Mouse (Mus musculus) limb, embryonic 14.5 days (tissue): ENCODE results near the gene Dot1l. TPM values are rescaled to one million over a fixed set of nuclear protein-coding genes. Genes with fewer than 3 reads are reported as not detected.

Experiments used
- ATAC-seq: fragments of 200-750 bp; cut with Nextera tagmentation; 2 replicates; pipeline ENCODE4 v1.8.0; 2017; ENCODE audit warnings: low read depth, moderate number of reproducible peaks, moderate TSS enrichment; ENCODE audit not compliant: low FRiP score
- DNase-seq: peaks from one replicate; pipeline ENCODE4 v3.0.0-alpha.2; 2015; ENCODE audit warnings: low spot score
- H3K27ac ChIP-seq: fragments of 300-500 bp; sonication (generic); replicated peaks from 2 replicates; pipeline ENCODE4 v1.5.1; 2014; ENCODE audit warnings: low read depth, mild to moderate bottlenecking, low read length, moderate library complexity, mixed read lengths
- H3K27me3 ChIP-seq: fragments of 300-500 bp; sonication (generic); 2 replicates; pipeline ENCODE4 v1.6.1; 2014; ENCODE audit warnings: low read length, mixed read lengths; ENCODE audit not compliant: control insufficient read depth, insufficient read depth
- H3K36me3 ChIP-seq: fragments of 300-500 bp; sonication (generic); 2 replicates; pipeline ENCODE4 v1.6.1; 2014; ENCODE audit warnings: mild to moderate bottlenecking, low read length, moderate library complexity, mixed read lengths; ENCODE audit not compliant: control insufficient read depth, insufficient read depth
- H3K4me1 ChIP-seq: fragments of 300-500 bp; sonication (generic); 2 replicates; pipeline ENCODE4 v1.6.1; 2014; ENCODE audit warnings: antibody characterized with exemption, low read length, mixed read lengths; ENCODE audit not compliant: control insufficient read depth, insufficient read depth
- H3K4me2 ChIP-seq: fragments of 300-500 bp; sonication (generic); replicated peaks from 2 replicates; pipeline ENCODE4 v1.6.1; 2014; ENCODE audit warnings: low read depth, mild to moderate bottlenecking, low read length, moderate library complexity; ENCODE audit not compliant: severe bottlenecking
- H3K4me3 ChIP-seq: fragments of 300-500 bp; sonication (generic); replicated peaks from 2 replicates; pipeline ENCODE4 v1.5.1; 2014; ENCODE audit warnings: low read length
- H3K9ac ChIP-seq: fragments of 300-500 bp; sonication (generic); 2 replicates; pipeline ENCODE4 v1.6.1; 2014; ENCODE audit warnings: mild to moderate bottlenecking, low read depth, low read length, moderate library complexity; ENCODE audit not compliant: severe bottlenecking
- H3K9me3 ChIP-seq: fragments of 300-500 bp; sonication (generic); 2 replicates; pipeline ENCODE4 v1.6.1; 2016; ENCODE audit warnings: low read length; ENCODE audit not compliant: control insufficient read depth
- POLR2A ChIP-seq: fragments of 200-500 bp; IDR thresholded peaks from 2 replicates; pipeline ENCODE4 v1.8.0; 2012; ENCODE audit warnings: inconsistent platforms, mild to moderate bottlenecking, moderate library complexity, borderline replicate concordance; ENCODE audit not compliant: insufficient read depth, insufficient read length; ENCODE audit errors: extremely low read depth
- WGBS: fragments of 180-500 bp; shearing (Covaris S2); extraction: QIAGEN DNeasy Blood & Tissue Kit; methylation state at CpG from one replicate; pipeline ENCODE4 v1.1.7; 2014; 5-methylcytosine and 5-hydroxymethylcytosine counted together
- polyA plus RNA-seq, 2 experiments: library from polyadenylated mRNA; depleted of rRNA in 1 of 2; stranded (reverse) in 1 of 2; unstranded in 1 of 2; fragments of >200 nt; fragmentation: Nextera tagmentation in 1 of 2; extraction: Ambion mirVana in 1 of 2; gene quantifications; 2 replicates each; pipeline versions ENCODE4 v1.2.1 to v1.2.3; 2012 to 2014

Dot1l gene
- polyA plus RNA-seq, 2 experiments: 22.7 to 55.1 TPM

- 44% methylated on average over 30 of the region's 30 CpGs for WGBS
- DNase-seq: no peak
- no peak overlapping the region for H3K27ac ChIP-seq
- no peak for TF ChIP-seq POLR2A
- no peak for ATAC-seq
- H3K4me1 ChIP-seq: no peaks in the 10 kb centered on the region
- H3K36me3 ChIP-seq: peaks cover 3% of the 10 kb centered on the region; the same call in 1 of the 2 replicates
- no peak overlapping the region for H3K4me3 ChIP-seq
- peaks cover 37% of the 10 kb centered on the region for H3K27me3 ChIP-seq
- H3K9me3 ChIP-seq: no peaks in the 10 kb centered on the region
- H3K4me2 ChIP-seq: no peak overlapping the region
- no peak overlapping the region for H3K9ac ChIP-seq
Measured at GRCm38 (mm10) chr10:80835617-80836016, 80.6 kb downstream of the Dot1l start.

- WGBS: 42% methylated on average over 7 of the region's 7 CpGs
- no peak for DNase-seq
- no peaks in the 10 kb centered on the region for H3K9me3 ChIP-seq
Measured at GRCm38 (mm10) chr10:80836949-80837379, 82.0 kb downstream of the Dot1l start.

GRCm38 (mm10) chr10:80837827-80838226 lies 82.8 kb downstream of the Dot1l start:
- Histone ChIP-seq H3K9me3 (no peaks in the 10 kb centered on the region), H3K27ac (no peak overlapping the region), H3K27me3 (peaks cover 46% of the 10 kb centered on the region), H3K36me3 (no peaks in the 10 kb centered on the region), H3K4me2 (no peak overlapping the region), H3K4me3 (no peak overlapping the region), H3K4me1 (no peaks in the 10 kb centered on the region), H3K9ac (no peak overlapping the region)
- TF ChIP-seq POLR2A: no peak
- DNase-seq: no peak
- 4% methylated on average over 2 of the region's 2 CpGs for WGBS
- ATAC-seq: no peak

More at GRCm38 (mm10) chr10:80836949-80837379, 82.0 kb downstream of the Dot1l start:
- H3K27me3 ChIP-seq: peaks cover 38% of the 10 kb centered on the region
- no peak overlapping the region for H3K4me3 ChIP-seq
- H3K4me2 ChIP-seq: no peak overlapping the region
- H3K36me3 ChIP-seq: no peaks in the 10 kb centered on the region
- no peak for ATAC-seq
- no peak overlapping the region for H3K9ac ChIP-seq
- no peaks in the 10 kb centered on the region for H3K4me1 ChIP-seq
- no peak for TF ChIP-seq POLR2A
- H3K27ac ChIP-seq: no peak overlapping the region

GRCm38 (mm10) chr10:80838346-80838912 lies 83.4 kb downstream of the Dot1l start:
- H3K9ac ChIP-seq: no peak overlapping the region
- DNase-seq: no peak
- peaks cover 52% of the 10 kb centered on the region for H3K27me3 ChIP-seq
- WGBS: 64% methylated on average over 2 of the region's 2 CpGs
- no peaks in the 10 kb centered on the region for H3K9me3 ChIP-seq
- no peaks in the 10 kb centered on the region for H3K4me1 ChIP-seq
- no peak for ATAC-seq
- no peak for TF ChIP-seq POLR2A
- H3K36me3 ChIP-seq: no peaks in the 10 kb centered on the region
- no peak overlapping the region for H3K4me3 ChIP-seq
- H3K4me2 ChIP-seq: no peak overlapping the region
- no peak overlapping the region for H3K27ac ChIP-seq

- no peak overlapping the region for H3K9ac ChIP-seq
- H3K4me3 ChIP-seq: no peak overlapping the region
- no peaks in the 10 kb centered on the region for H3K4me1 ChIP-seq
- no peak overlapping the region for H3K4me2 ChIP-seq
- H3K27me3 ChIP-seq: peaks cover 53% of the 10 kb centered on the region
- H3K36me3 ChIP-seq: no peaks in the 10 kb centered on the region
- H3K9me3 ChIP-seq: no peaks in the 10 kb centered on the region
- WGBS: 59% methylated on average over 6 of the region's 6 CpGs
- TF ChIP-seq POLR2A: no peak
- DNase-seq (no peak), ATAC-seq (no peak)
- H3K27ac ChIP-seq: no peak overlapping the region
Measured at GRCm38 (mm10) chr10:80839848-80840247, 84.8 kb downstream of the Dot1l start.
